22 mouse cellular contexts compared by ENCODE assay signal in genomic region chr10:18213373-18213772, GRCm38 (mm10). TPM values are rescaled to one million over a fixed set of nuclear protein-coding genes. Genes with fewer than 3 reads are reported as not detected.
DNase-seq lines count a peak whose midpoint lies in the region; ATAC-seq and TF ChIP-seq lines count a peak whose summit lies in the region.
"Had no signal": no experiment of that assay in that cellular context is flagged by ENCODE, and none has a peak within 500 bp of the region (broad histone marks: within the 10 kb centered on the region; RNA-seq: fewer than 3 reads in every experiment).

No protein-coding gene starts in this region.

- H3K4me3 ChIP-seq in limb, embryonic 13.5 days: no peak overlapping the region
- no peak overlapping the region for H3K4me3 ChIP-seq in limb, embryonic 10.5 days
- peak overlapping the region; percentile 42 for H3K4me3 ChIP-seq in ES-Bruce4 (ENCODE audit: low read depth, low read length)
- H3K4me3 ChIP-seq: heart, embryonic 12.5 days; hindbrain, embryonic 10.5 days had no signal

- H3K9me3 ChIP-seq in limb, embryonic 13.5 days: no peaks in the 10 kb centered on the region
- no peaks in the 10 kb centered on the region for H3K9me3 ChIP-seq in limb, embryonic 10.5 days (replicated peaks)
- H3K9me3 ChIP-seq in ES-Bruce4 (replicated peaks; ENCODE audit: control insufficient read depth, insufficient read depth, low read length, poor library complexity, severe bottlenecking): no peaks in the 10 kb centered on the region
- H3K9me3 ChIP-seq: heart, embryonic 12.5 days; hindbrain, embryonic 10.5 days had no signal

- H3K36me3 ChIP-seq in limb, embryonic 13.5 days: no peaks in the 10 kb centered on the region
- no peaks in the 10 kb centered on the region for H3K36me3 ChIP-seq in limb, embryonic 10.5 days
- no peaks in the 10 kb centered on the region for H3K36me3 ChIP-seq in ES-Bruce4 (ENCODE audit: control insufficient read depth, insufficient read depth, low read length, poor library complexity, severe bottlenecking)
- H3K36me3 ChIP-seq: hindbrain, embryonic 10.5 days had no signal

- TF ChIP-seq EP300 in ES-Bruce4 (IDR thresholded peaks at IDR 0.05; ENCODE audit: insufficient read depth, low read depth, low read length): no peak

- H3K27me3 ChIP-seq in limb, embryonic 13.5 days: no peaks in the 10 kb centered on the region
- H3K27me3 ChIP-seq in limb, embryonic 10.5 days (ENCODE audit: low read depth, poor library complexity, severe bottlenecking): no peaks in the 10 kb centered on the region
- no peaks in the 10 kb centered on the region for H3K27me3 ChIP-seq in ES-Bruce4 (ENCODE audit: control insufficient read depth, insufficient read depth, low read length, poor library complexity, severe bottlenecking)
- H3K27me3 ChIP-seq: CH12.LX; heart, embryonic 12.5 days; Patski had no signal

- DNase-seq in limb, embryonic 10.5 days (ENCODE audit: low spot score): no peak
- peak; percentile 93 for DNase-seq in R1 (ENCODE audit: low read depth, low spot score)
- DNase-seq in induced T-regulatory cell, adult 2 months (ENCODE audit: low read depth): peak; percentile 41
- DNase-seq in ovary, postnatal 14 days (ENCODE audit: low spot score): no peak
- no peak for DNase-seq in left cerebral cortex, postnatal 14 days (ENCODE audit: low spot score in 2 of 2)
- DNase-seq: adrenal gland, adult 8-10 months; cerebellum, adult 11 months; cerebellum, adult 8-10 months; cerebellum, postnatal 25 days; gastrocnemius, postnatal 14 days; kidney, adult 11 months had no signal

- no peak overlapping the region for H3K9ac ChIP-seq in limb, embryonic 13.5 days
- H3K9ac ChIP-seq in ES-Bruce4 (ENCODE audit: low read depth, poor library complexity, severe bottlenecking): peak overlapping the region; percentile 64
- H3K9ac ChIP-seq: heart, embryonic 12.5 days; hindbrain, embryonic 14.5 days had no signal

- intact Hi-C loops in left cerebral cortex, postnatal 14 days (cut with DNase I): no loop called here

- no peak overlapping the region for H3K4me2 ChIP-seq in limb, embryonic 13.5 days (replicated peaks)
- H3K4me2 ChIP-seq: heart, embryonic 12.5 days; hindbrain, embryonic 14.5 days had no signal

- H3K4me1 ChIP-seq in limb, embryonic 13.5 days: peaks cover 4% of the 10 kb centered on the region; the same call in 1 of the 2 replicates
- H3K4me1 ChIP-seq in limb, embryonic 10.5 days: peaks cover 7% of the 10 kb centered on the region; the same call in 1 of the 2 replicates
- no peaks in the 10 kb centered on the region for H3K4me1 ChIP-seq in ES-Bruce4 (ENCODE audit: control insufficient read depth, insufficient read depth, low read length)

- TF ChIP-seq POLR2A in ES-Bruce4 (IDR thresholded peaks at IDR 0.05; ENCODE audit: insufficient read depth, low read length): no peak

- TF ChIP-seq CTCF in ES-Bruce4 (IDR thresholded peaks at IDR 0.05; ENCODE audit: low read depth, low read length): no peak

- ATAC-seq in limb, embryonic 13.5 days (ENCODE audit: low FRiP score, low read depth): no peak
- ATAC-seq: forebrain, embryonic 16.5 days; Patski had no signal

- peak overlapping the region; percentile 22; the same call in 1 of the 2 replicates for H3K27ac ChIP-seq in limb, embryonic 13.5 days
- no peak overlapping the region for H3K27ac ChIP-seq in limb, embryonic 10.5 days
- no peak overlapping the region for H3K27ac ChIP-seq in ES-Bruce4 (ENCODE audit: insufficient read depth, low read length)
- H3K27ac ChIP-seq: hindbrain, embryonic 10.5 days; hindbrain, embryonic 14.5 days had no signal

- 76% methylated on average over 4 of the region's 4 CpGs for WGBS in limb, embryonic 13.5 days
- WGBS in limb, embryonic 10.5 days: 83% methylated on average over 4 of the region's 4 CpGs

RNA-seq across cellular contexts. Expression of gene Ect2l, which starts 2.7 kb away (rescaled TPM):
- polyA plus RNA-seq in limb, embryonic 13.5 days (2015; fragmentation: Nextera tagmentation; extraction: Ambion mirVana): 1.5 and 1.7 TPM in 2 replicates
- 0.54 and 0.87 TPM in 2 replicates for polyA plus RNA-seq in limb, embryonic 10.5 days (2016; fragmentation: Nextera tagmentation; extraction: Ambion mirVana)
- 0.52 and 1.5 TPM in 2 replicates for polyA plus RNA-seq in ES-Bruce4 (2011; ENCODE audit: insufficient read depth, insufficient read length, low read depth, missing spikeins)
- total RNA-seq in left cerebral cortex, postnatal 14 days (2021): under 1 TPM; 0.36 to 0.62 TPM
- total RNA-seq: CH12.LX; granulocyte monocyte progenitor cell, adult 5-6 weeks; heart, adult 8-10 months; heart, postnatal 25 days had no signal
- polyA plus RNA-seq: Patski had no signal

RNA-seq across cellular contexts. Expression of gene Ccdc28a, which starts 21.4 kb away (rescaled TPM):
- 9.3 and 9.9 TPM in 2 replicates for polyA plus RNA-seq in limb, embryonic 13.5 days (2015; fragmentation: Nextera tagmentation; extraction: Ambion mirVana)
- 6.1 and 6.5 TPM in 2 replicates for polyA plus RNA-seq in limb, embryonic 10.5 days (2016; fragmentation: Nextera tagmentation; extraction: Ambion mirVana)
- polyA plus RNA-seq in ES-Bruce4 (2011; ENCODE audit: insufficient read depth, insufficient read length, low read depth, missing spikeins): 9.6 and 12.9 TPM in 2 replicates
- total RNA-seq in left cerebral cortex, postnatal 14 days (2021): 10 to 100 TPM; 14.7 to 15.2 TPM

Comparison
In these comparisons a context has a peak if more than half of its experiments do, and no peak if none do; other contexts are left out.
1. DNase-seq: peak in R1 (single experiment) and induced T-regulatory cell, adult 2 months (single experiment); none in limb, embryonic 10.5 days (single experiment), ovary, postnatal 14 days (single experiment) and left cerebral cortex, postnatal 14 days (0 of 2).